Mouse (Mus musculus): ENCODE measurements around the gene Gm2a. TPM values are rescaled to one million over a fixed set of nuclear protein-coding genes. Genes with fewer than 3 reads are reported as not detected.

The Gm2a gene
- polyA plus RNA-seq, 2 experiments, result 5.5 to 14.9 TPM

- 68% methylated on average over 9 of the region's 9 CpGs for WGBS (ENCODE audit: insufficient replicate concordance)
- Histone ChIP-seq H3K9ac (replicated peaks) (no peak overlapping the region), H3K27me3 (ENCODE audit: control insufficient read depth, insufficient read depth, low read length) (no peaks in the 10 kb centered on the region), H3K4me1 (replicated peaks; ENCODE audit: control insufficient read depth in 2 of 2, insufficient read depth in 2 of 2, low read length in 1 of 2) (peaks cover 0 to 12% of the 10 kb centered on the region in 2 experiments; a peak in 2 of 4 replicates), H3K36me3 (replicated peaks; ENCODE audit: control insufficient read depth, insufficient read depth, low read depth) (no peaks in the 10 kb centered on the region), H3K4me2 (ENCODE audit: low read depth) (no peak overlapping the region), H3K9me3 (ENCODE audit: control insufficient read depth, low read length) (no peaks in the 10 kb centered on the region), H3K27ac (no peak overlapping the region), H3K4me3 (ENCODE audit: insufficient read depth in 1 of 2, low read depth in 2 of 2, low read length in 2 of 2) (no peak overlapping the region)
- TF ChIP-seq CTCF (IDR thresholded peaks at IDR 0.05; ENCODE audit: low read depth) (no peak), EP300 (IDR thresholded peaks at IDR 0.05; ENCODE audit: low read depth) (no peak)
- no peak for DNase-seq (ENCODE audit: low read depth in 3 of 3, low spot score in 3 of 3)
- no peak for ATAC-seq (ENCODE audit: insufficient read depth)
Measured at GRCm38 (mm10) chr11:55081206-55081605, 16.7 kb upstream of the Gm2a start.

DNA sequence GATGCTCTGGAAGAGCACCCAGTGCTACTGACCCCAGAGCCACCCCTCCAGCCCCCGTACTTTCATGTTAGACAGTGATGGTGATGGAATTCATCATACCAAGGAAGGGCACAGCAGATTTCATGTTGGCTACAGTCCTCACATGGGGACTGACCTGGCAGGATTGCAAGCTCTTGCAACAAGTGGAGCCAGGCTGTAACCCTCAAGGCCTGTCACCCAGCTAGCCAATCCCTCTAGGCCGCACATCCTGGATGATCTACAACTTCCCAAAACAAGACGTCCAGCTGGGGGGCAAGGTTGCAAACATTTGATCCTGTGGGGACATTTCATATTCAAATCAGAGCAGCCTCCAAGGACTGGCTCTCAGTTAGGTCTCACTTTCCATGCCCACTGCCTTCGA, 13.3 kb upstream of the Gm2a start:
- ATAC-seq (ENCODE audit: insufficient read depth), result no peak
- Histone ChIP-seq H3K4me2 (ENCODE audit: low read depth) (no peak overlapping the region), H3K9ac (replicated peaks) (no peak overlapping the region), H3K9me3 (ENCODE audit: control insufficient read depth, low read length) (no peaks in the 10 kb centered on the region), H3K36me3 (replicated peaks; ENCODE audit: control insufficient read depth, insufficient read depth, low read depth) (no peaks in the 10 kb centered on the region), H3K4me1 (replicated peaks; ENCODE audit: control insufficient read depth in 2 of 2, insufficient read depth in 2 of 2, low read length in 1 of 2) (no peaks in the 10 kb centered on the region), H3K27me3 (ENCODE audit: control insufficient read depth, insufficient read depth, low read length) (no peaks in the 10 kb centered on the region), H3K4me3 (ENCODE audit: insufficient read depth in 1 of 2, low read depth in 2 of 2, low read length in 2 of 2) (no peak overlapping the region), H3K27ac (no peak overlapping the region)
- no peak for DNase-seq (ENCODE audit: low read depth in 3 of 3, low spot score in 3 of 3)
- 60% methylated on average over 4 of the region's 4 CpGs for WGBS (ENCODE audit: insufficient replicate concordance)
- TF ChIP-seq CTCF (IDR thresholded peaks at IDR 0.05; ENCODE audit: low read depth) (no peak), EP300 (IDR thresholded peaks at IDR 0.05; ENCODE audit: low read depth) (no peak)

- no peak for TF ChIP-seq EP300 (IDR thresholded peaks at IDR 0.05; ENCODE audit: low read depth)
- TF ChIP-seq CTCF (IDR thresholded peaks at IDR 0.05; ENCODE audit: low read depth), result no peak
- ATAC-seq (ENCODE audit: insufficient read depth), result no peak
- Histone ChIP-seq H3K4me1 (replicated peaks; ENCODE audit: control insufficient read depth in 2 of 2, insufficient read depth in 2 of 2, low read length in 1 of 2) (no peaks in the 10 kb centered on the region), H3K4me3 (ENCODE audit: insufficient read depth in 1 of 2, low read depth in 2 of 2, low read length in 2 of 2) (no peak overlapping the region), H3K9me3 (ENCODE audit: control insufficient read depth, low read length) (no peaks in the 10 kb centered on the region), H3K4me2 (ENCODE audit: low read depth) (no peak overlapping the region), H3K27ac (no peak overlapping the region), H3K36me3 (replicated peaks; ENCODE audit: control insufficient read depth, insufficient read depth, low read depth) (no peaks in the 10 kb centered on the region), H3K27me3 (ENCODE audit: control insufficient read depth, insufficient read depth, low read length) (no peaks in the 10 kb centered on the region), H3K9ac (replicated peaks) (no peak overlapping the region)
- DNase-seq (ENCODE audit: low read depth in 3 of 3, low spot score in 3 of 3), result no peak
- WGBS (ENCODE audit: insufficient replicate concordance), result 32% methylated on average over 5 of the region's 5 CpGs
Measured at GRCm38 (mm10) chr11:55085396-55085795, 12.5 kb upstream of the Gm2a start.

GRCm38 (mm10) chr11:55087006-55087405, 10.9 kb upstream of the Gm2a start:
- Histone ChIP-seq H3K4me3 (ENCODE audit: insufficient read depth in 1 of 2, low read depth in 2 of 2, low read length in 2 of 2) (no peak overlapping the region), H3K4me1 (replicated peaks; ENCODE audit: control insufficient read depth in 2 of 2, insufficient read depth in 2 of 2, low read length in 1 of 2) (no peaks in the 10 kb centered on the region), H3K9me3 (ENCODE audit: control insufficient read depth, low read length) (no peaks in the 10 kb centered on the region), H3K36me3 (replicated peaks; ENCODE audit: control insufficient read depth, insufficient read depth, low read depth) (no peaks in the 10 kb centered on the region), H3K9ac (replicated peaks) (no peak overlapping the region), H3K27me3 (ENCODE audit: control insufficient read depth, insufficient read depth, low read length) (no peaks in the 10 kb centered on the region), H3K27ac (no peak overlapping the region), H3K4me2 (ENCODE audit: low read depth) (no peak overlapping the region)
- WGBS (ENCODE audit: insufficient replicate concordance), result 12% methylated on average over 10 of the region's 10 CpGs
- ATAC-seq (ENCODE audit: insufficient read depth), result no peak
- peak; percentile 33 to 42 (median 34) for DNase-seq (ENCODE audit: low read depth in 3 of 3, low spot score in 3 of 3)
- TF ChIP-seq EP300 (IDR thresholded peaks at IDR 0.05; ENCODE audit: low read depth) (no peak), CTCF (IDR thresholded peaks at IDR 0.05; ENCODE audit: low read depth) (peak; percentile 90)

- no peak overlapping the region for H3K4me3 ChIP-seq (ENCODE audit: insufficient read depth in 1 of 2, low read depth in 2 of 2, low read length in 2 of 2)
- H3K36me3 ChIP-seq (replicated peaks; ENCODE audit: control insufficient read depth, insufficient read depth, low read depth), result no peaks in the 10 kb centered on the region
- no peak for TF ChIP-seq CTCF (IDR thresholded peaks at IDR 0.05; ENCODE audit: low read depth)
- no peak for TF ChIP-seq EP300 (IDR thresholded peaks at IDR 0.05; ENCODE audit: low read depth)
- ATAC-seq (ENCODE audit: insufficient read depth) (no peak), DNase-seq (ENCODE audit: low read depth in 3 of 3, low spot score in 3 of 3) (no peak)
- no peak overlapping the region for H3K27ac ChIP-seq
- 66% methylated on average over 2 of the region's 2 CpGs for WGBS (ENCODE audit: insufficient replicate concordance)
- no peak overlapping the region for H3K4me2 ChIP-seq (ENCODE audit: low read depth)
- no peaks in the 10 kb centered on the region for H3K9me3 ChIP-seq (ENCODE audit: control insufficient read depth, low read length)
- no peaks in the 10 kb centered on the region for H3K4me1 ChIP-seq (replicated peaks; ENCODE audit: control insufficient read depth in 2 of 2, insufficient read depth in 2 of 2, low read length in 1 of 2)
- H3K9ac ChIP-seq (replicated peaks), result no peak overlapping the region
- no peaks in the 10 kb centered on the region for H3K27me3 ChIP-seq (ENCODE audit: control insufficient read depth, insufficient read depth, low read length)
Measured at GRCm38 (mm10) chr11:55089892-55090291, 8.0 kb upstream of the Gm2a start.
